Mouse (Mus musculus) embryonic facial prominence, embryonic 13.5 days (tissue): ENCODE data around the gene Ndufa13. TPM values are rescaled to one million over a fixed set of nuclear protein-coding genes. Genes with fewer than 3 reads are reported as not detected.

Experiments
- ATAC-seq: fragments of 200-750 bp; cut with Nextera tagmentation; 2 replicates; pipeline ENCODE4 v1.8.0; 2017; ENCODE audit warnings: low read depth; ENCODE audit not compliant: insufficient number of reproducible peaks, insufficient read depth, low FRiP score, low TSS enrichment
- H3K27ac ChIP-seq: fragments of 300-500 bp; sonication (generic); 2 replicates; pipeline ENCODE4 v1.5.1; 2015; ENCODE audit warnings: moderate library complexity, mild to moderate bottlenecking, inconsistent platforms
- H3K27me3 ChIP-seq: fragments of 300-500 bp; sonication (generic); 2 replicates; pipeline ENCODE4 v1.6.1; 2015; ENCODE audit warnings: mild to moderate bottlenecking, inconsistent platforms
- H3K36me3 ChIP-seq: fragments of 300-500 bp; sonication (generic); 2 replicates; pipeline ENCODE4 v1.6.1; 2015; ENCODE audit warnings: mild to moderate bottlenecking, inconsistent platforms
- H3K4me1 ChIP-seq: fragments of 300-500 bp; sonication (generic); 2 replicates; pipeline ENCODE4 v1.6.1; 2015; ENCODE audit warnings: inconsistent platforms
- H3K4me2 ChIP-seq: fragments of 300-500 bp; sonication (generic); 2 replicates; pipeline ENCODE4 v1.6.1; 2015; ENCODE audit warnings: moderate library complexity, mild to moderate bottlenecking, inconsistent platforms
- H3K4me3 ChIP-seq: fragments of 300-500 bp; sonication (generic); 2 replicates; pipeline ENCODE4 v1.5.1; 2015; ENCODE audit warnings: mild to moderate bottlenecking, inconsistent platforms
- H3K9ac ChIP-seq: fragments of 300-500 bp; sonication (generic); 2 replicates; pipeline ENCODE4 v1.6.1; 2015; ENCODE audit warnings: mild to moderate bottlenecking, inconsistent platforms
- H3K9me3 ChIP-seq: fragments of 300-500 bp; sonication (generic); 2 replicates; pipeline ENCODE4 v1.6.1; 2016; ENCODE audit warnings: inconsistent platforms
- WGBS: fragments of 180-500 bp; shearing (Covaris S2); methylation state at CpG from one replicate; pipeline ENCODE4 v1.1.7; 2015; ENCODE audit warnings: mixed read lengths; 5-methylcytosine and 5-hydroxymethylcytosine counted together
- polyA plus RNA-seq: library from polyadenylated mRNA; unstranded; fragments of >200 nt; fragmentation: Nextera tagmentation; extraction: Ambion mirVana; gene quantifications from 2 replicates; pipeline ENCODE4 v1.2.1, GENCODE M21; 2015

Gene Ndufa13
- polyA plus RNA-seq, 1 experiment from 2014 or later = 184 TPM

DNA sequence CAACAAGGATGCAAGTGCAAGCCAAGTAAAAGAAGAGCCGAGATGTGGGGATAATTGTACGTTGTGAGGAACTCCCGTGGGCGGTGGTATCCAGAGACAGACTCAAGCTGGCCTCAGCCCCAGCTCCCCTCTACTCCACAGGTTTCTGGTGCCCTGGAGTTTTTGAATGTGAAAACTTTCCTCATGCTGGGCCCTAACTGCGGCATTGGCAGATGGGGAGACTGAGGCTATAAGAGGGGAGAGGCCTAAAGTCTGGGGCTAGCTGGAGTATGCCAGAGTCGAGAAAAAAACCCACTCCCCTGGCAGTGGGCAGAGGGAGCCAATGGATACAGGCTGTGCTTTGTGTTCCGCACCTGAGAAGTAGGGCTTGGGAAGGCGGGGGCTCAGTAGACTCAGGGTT is 1.7 kb upstream of the Ndufa13 start:
- no peak overlapping the region for H3K9ac ChIP-seq
- H3K4me3 ChIP-seq = no peak overlapping the region
- no peak for ATAC-seq
- H3K4me1 ChIP-seq = peaks cover 36% of the 10 kb centered on the region
- H3K27me3 ChIP-seq = no peaks in the 10 kb centered on the region
- no peaks in the 10 kb centered on the region for H3K9me3 ChIP-seq
- H3K36me3 ChIP-seq = peaks cover 18% of the 10 kb centered on the region
- peak overlapping the region; percentile 91; the same call in 1 of the 2 replicates for H3K27ac ChIP-seq
- peak overlapping the region; percentile 98; the same call in 1 of the 2 replicates for H3K4me2 ChIP-seq
- 78% methylated on average over 8 of the region's 8 CpGs for WGBS

GRCm38 (mm10) chr8:69903063-69903542 is 745 bp upstream of the Ndufa13 start:
- H3K27ac ChIP-seq = peak overlapping the region; percentile 91
- H3K36me3 ChIP-seq = peaks cover 18% of the 10 kb centered on the region
- peak overlapping the region; percentile 85 for H3K9ac ChIP-seq
- no peaks in the 10 kb centered on the region for H3K27me3 ChIP-seq
- peaks cover 39% of the 10 kb centered on the region for H3K4me1 ChIP-seq
- WGBS = under 1% methylated on average over 45 of the region's 45 CpGs
- H3K9me3 ChIP-seq = no peaks in the 10 kb centered on the region
- H3K4me2 ChIP-seq = peak overlapping the region; percentile 98
- H3K4me3 ChIP-seq = peak overlapping the region; percentile 60
- peak; percentile 81 for ATAC-seq

- WGBS = 2% methylated on average over 41 of the region's 41 CpGs
- peak overlapping the region; percentile 60 for H3K4me3 ChIP-seq
- H3K9me3 ChIP-seq = no peaks in the 10 kb centered on the region
- peaks cover 13% of the 10 kb centered on the region; the same call in 1 of the 2 replicates for H3K36me3 ChIP-seq
- peak overlapping the region; percentile 91 for H3K27ac ChIP-seq
- H3K27me3 ChIP-seq = no peaks in the 10 kb centered on the region
- peak overlapping the region; percentile 85 for H3K9ac ChIP-seq
- peak overlapping the region; percentile 98 for H3K4me2 ChIP-seq
- peaks cover 51% of the 10 kb centered on the region for H3K4me1 ChIP-seq
- ATAC-seq = peak; percentile 39
Observed at GRCm38 (mm10) chr8:69901484-69902162, 735 bp downstream of the Ndufa13 start.

GRCm38 (mm10) chr8:69900895-69901451 is 1.4 kb downstream of the Ndufa13 start:
- Histone ChIP-seq H3K4me1 (peaks cover 51% of the 10 kb centered on the region), H3K9ac (peak overlapping the region; percentile 85), H3K27ac (peak overlapping the region; percentile 79), H3K4me3 (peak overlapping the region; percentile 60), H3K9me3 (no peaks in the 10 kb centered on the region), H3K36me3 (peaks cover 18% of the 10 kb centered on the region; the same call in 1 of the 2 replicates), H3K4me2 (peak overlapping the region; percentile 98), H3K27me3 (no peaks in the 10 kb centered on the region)
- 21% methylated on average over 12 of the region's 12 CpGs for WGBS
- ATAC-seq = no peak

DNA sequence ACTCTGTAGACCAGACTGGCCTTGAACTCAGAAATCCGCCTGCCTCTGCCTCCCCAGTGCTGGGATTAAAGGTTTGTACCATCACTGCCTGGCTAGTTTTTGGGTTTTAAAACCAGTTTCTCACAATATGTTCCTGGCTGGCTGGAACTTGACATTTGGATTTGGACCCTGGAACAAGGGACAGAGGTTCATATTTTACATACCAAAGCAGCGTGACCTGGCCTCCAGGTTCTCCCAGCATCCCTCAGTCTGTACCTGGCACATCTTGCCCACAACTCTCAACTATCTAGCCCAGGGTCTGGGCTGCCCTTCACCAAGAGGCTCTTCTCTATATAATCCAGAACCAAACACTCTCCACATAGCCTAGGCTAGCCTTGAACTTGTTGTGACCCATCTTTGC is 2.5 kb downstream of the Ndufa13 start:
- no peak for ATAC-seq
- WGBS = 95% methylated on average over 2 of the region's 2 CpGs
- Histone ChIP-seq H3K4me2 (peak overlapping the region; percentile 98; the same call in 1 of the 2 replicates), H3K9ac (no peak overlapping the region), H3K4me3 (no peak overlapping the region), H3K9me3 (no peaks in the 10 kb centered on the region), H3K27me3 (no peaks in the 10 kb centered on the region), H3K36me3 (peaks cover 22% of the 10 kb centered on the region; the same call in 1 of the 2 replicates), H3K27ac (no peak overlapping the region), H3K4me1 (peaks cover 59% of the 10 kb centered on the region)

GRCm38 (mm10) chr8:69897857-69898256 is 4.5 kb downstream of the Ndufa13 start:
- Histone ChIP-seq H3K27ac (no peak overlapping the region), H3K9ac (0 out of 2 replicates have a peak overlapping the region, but pooled peaks have one; percentile 21), H3K27me3 (no peaks in the 10 kb centered on the region; the same call in 1 of the 2 replicates), H3K9me3 (no peaks in the 10 kb centered on the region), H3K4me2 (no peak overlapping the region), H3K4me3 (no peak overlapping the region), H3K36me3 (peaks cover 40% of the 10 kb centered on the region), H3K4me1 (peaks cover 53% of the 10 kb centered on the region)
- ATAC-seq = no peak
- WGBS = 85% methylated on average over 6 of the region's 6 CpGs

GRCm38 (mm10) chr8:69895772-69896451 is 6.4 kb downstream of the Ndufa13 start:
- Histone ChIP-seq H3K27ac (no peak overlapping the region), H3K4me1 (peaks cover 42% of the 10 kb centered on the region), H3K9ac (peak overlapping the region; percentile 16; the same call in 1 of the 2 replicates), H3K4me3 (no peak overlapping the region), H3K36me3 (peaks cover 50% of the 10 kb centered on the region), H3K9me3 (no peaks in the 10 kb centered on the region), H3K27me3 (peaks cover 13% of the 10 kb centered on the region), H3K4me2 (no peak overlapping the region)
- ATAC-seq = no peak
- 72% methylated on average over 4 of the region's 4 CpGs for whole genome bisulfite sequencing

DNA sequence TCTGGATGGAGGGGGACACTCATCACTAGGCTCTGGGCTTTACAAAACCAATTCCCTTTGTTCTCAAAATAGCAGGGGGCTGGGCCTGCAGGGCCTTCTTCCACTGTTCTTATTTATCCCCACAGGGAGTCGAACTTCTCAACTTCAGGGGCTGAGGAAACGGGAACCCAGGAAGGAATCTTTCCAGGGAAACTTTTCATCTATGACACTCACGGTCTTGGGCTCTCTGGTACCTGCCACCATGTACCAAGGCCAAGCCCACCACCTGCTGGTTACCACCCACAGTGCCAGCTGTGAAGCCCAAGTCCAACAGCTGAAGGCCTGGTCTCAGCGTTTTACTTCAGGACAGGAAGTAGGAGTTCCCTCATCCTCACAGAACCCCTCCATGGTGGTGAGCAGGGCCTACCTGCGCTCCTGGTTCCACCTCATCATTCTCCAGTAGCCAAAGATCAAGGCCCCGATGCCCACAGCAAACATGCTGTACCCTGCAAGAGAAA is 7.5 kb downstream of the Ndufa13 start:
- no peak overlapping the region for H3K4me3 ChIP-seq
- peaks cover 23% of the 10 kb centered on the region for H3K27me3 ChIP-seq
- H3K36me3 ChIP-seq = peaks cover 50% of the 10 kb centered on the region
- no peak for ATAC-seq
- H3K4me2 ChIP-seq = no peak overlapping the region
- H3K9ac ChIP-seq = no peak overlapping the region
- H3K27ac ChIP-seq = no peak overlapping the region
- H3K9me3 ChIP-seq = no peaks in the 10 kb centered on the region
- 61% methylated on average over 6 of the region's 6 CpGs for WGBS
- peaks cover 33% of the 10 kb centered on the region for H3K4me1 ChIP-seq

DNA sequence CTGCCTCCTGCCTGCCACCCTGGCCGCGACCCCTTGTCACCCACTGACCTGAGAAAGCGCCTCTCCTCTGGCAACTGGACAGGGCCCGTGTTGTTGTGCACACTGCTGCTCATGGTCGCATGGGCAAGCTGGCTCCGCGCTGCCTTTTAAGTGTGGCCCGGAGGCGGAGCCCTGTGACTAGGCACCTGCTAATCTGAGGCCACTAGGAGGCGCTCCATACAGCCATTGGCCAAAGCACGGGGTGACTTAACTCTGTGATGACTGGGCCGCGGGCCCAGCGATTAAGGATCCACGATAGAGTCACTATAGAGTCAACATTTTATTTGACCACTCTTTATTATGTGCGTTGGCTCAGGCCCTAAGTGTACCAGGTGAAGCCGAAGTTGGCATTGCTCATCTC is 8.5 kb downstream of the Ndufa13 start:
- peaks cover 32% of the 10 kb centered on the region for H3K4me1 ChIP-seq
- no peak overlapping the region for H3K4me2 ChIP-seq
- H3K9me3 ChIP-seq = no peaks in the 10 kb centered on the region
- peaks cover 50% of the 10 kb centered on the region for H3K36me3 ChIP-seq
- ATAC-seq = no peak
- WGBS = 39% methylated on average over 17 of the region's 17 CpGs
- H3K9ac ChIP-seq = no peak overlapping the region
- H3K27me3 ChIP-seq = peaks cover 33% of the 10 kb centered on the region
- H3K4me3 ChIP-seq = no peak overlapping the region
- H3K27ac ChIP-seq = no peak overlapping the region

GRCm38 (mm10) chr8:69890813-69891241 is 11.5 kb downstream of the Ndufa13 start:
- no peak overlapping the region for H3K4me3 ChIP-seq
- 44% methylated on average over 19 of the region's 19 CpGs for WGBS
- H3K27ac ChIP-seq = no peak overlapping the region
- no peaks in the 10 kb centered on the region for H3K9me3 ChIP-seq
- ATAC-seq = no peak
- H3K27me3 ChIP-seq = peaks cover 64% of the 10 kb centered on the region
- no peak overlapping the region for H3K4me2 ChIP-seq
- peaks cover 31% of the 10 kb centered on the region for H3K36me3 ChIP-seq
- H3K9ac ChIP-seq = 0 out of 2 replicates have a peak overlapping the region, but pooled peaks have one; percentile 22
- H3K4me1 ChIP-seq = peaks cover 38% of the 10 kb centered on the region

GRCm38 (mm10) chr8:69888902-69889301 is 13.5 kb downstream of the Ndufa13 start:
- H3K36me3 ChIP-seq = peaks cover 21% of the 10 kb centered on the region
- H3K4me3 ChIP-seq = peak overlapping the region; percentile 36
- H3K9me3 ChIP-seq = no peaks in the 10 kb centered on the region
- peaks cover 83% of the 10 kb centered on the region for H3K27me3 ChIP-seq
- H3K4me1 ChIP-seq = peaks cover 32% of the 10 kb centered on the region
- peak overlapping the region; percentile 60 for H3K4me2 ChIP-seq
- 3% methylated on average over 32 of the region's 32 CpGs for WGBS
- H3K27ac ChIP-seq = no peak overlapping the region
- H3K9ac ChIP-seq = 0 out of 2 replicates have a peak overlapping the region, but pooled peaks have one; percentile 36
- ATAC-seq = no peak
